Mouse (Mus musculus) lung, embryonic 16.5 days (tissue): ENCODE results near the gene Cplx2. TPM values are rescaled to one million over a fixed set of nuclear protein-coding genes. Genes with fewer than 3 reads are reported as not detected.

Source experiments
- ATAC-seq: fragments of 200-750 bp; cut with Nextera tagmentation; 2 replicates; pipeline ENCODE4 v1.8.0; 2017; ENCODE audit warnings: low read depth, mild to moderate bottlenecking, moderate library complexity
- H3K27ac ChIP-seq: fragments of 300-500 bp; sonication (generic); 2 replicates; pipeline ENCODE4 v1.5.1; 2014; ENCODE audit warnings: mild to moderate bottlenecking, control low read depth, low read length
- H3K27me3 ChIP-seq: fragments of 300-500 bp; sonication (generic); 2 replicates; pipeline ENCODE4 v1.6.1; 2014; ENCODE audit warnings: low read depth, low read length, mixed read lengths; ENCODE audit not compliant: control insufficient read depth, insufficient read depth
- H3K36me3 ChIP-seq: fragments of 300-500 bp; sonication (generic); 2 replicates; pipeline ENCODE4 v1.6.1; 2014; ENCODE audit warnings: low read length; ENCODE audit not compliant: control insufficient read depth, insufficient read depth
- H3K4me1 ChIP-seq: fragments of 300-500 bp; sonication (generic); replicated peaks from 2 replicates; pipeline ENCODE4 v1.6.1; 2014; ENCODE audit warnings: low read length, mixed read lengths; ENCODE audit not compliant: control insufficient read depth, insufficient read depth
- H3K4me2 ChIP-seq: fragments of 300-500 bp; sonication (generic); 2 replicates; pipeline ENCODE4 v1.6.1; 2014; ENCODE audit warnings: low read depth, low read length, control low read depth
- H3K4me3 ChIP-seq: fragments of 300-500 bp; sonication (generic); 2 replicates; pipeline ENCODE4 v1.5.1; 2014; ENCODE audit warnings: mild to moderate bottlenecking, low read length, control low read depth
- H3K9ac ChIP-seq: fragments of 300-500 bp; sonication (generic); 2 replicates; pipeline ENCODE4 v1.6.1; 2014; ENCODE audit warnings: low read length, control low read depth
- H3K9me3 ChIP-seq: fragments of 300-500 bp; sonication (generic); 2 replicates; pipeline ENCODE4 v1.6.1; 2016; ENCODE audit warnings: low read length; ENCODE audit not compliant: control insufficient read depth
- WGBS: fragments of 180-500 bp; shearing (Covaris S2); extraction: QIAGEN DNeasy Blood & Tissue Kit; methylation state at CpG from one replicate; pipeline ENCODE4 v1.1.7; 2014; 5-methylcytosine and 5-hydroxymethylcytosine counted together
- polyA plus RNA-seq: library from polyadenylated mRNA; unstranded; fragments of >200 nt; fragmentation: Nextera tagmentation; extraction: Ambion mirVana; gene quantifications from 2 replicates; pipeline ENCODE4 v1.2.1, GENCODE M21; 2015

The Cplx2 gene
- polyA plus RNA-seq, 1 experiment from 2014 or later: 5.3 TPM

GRCm38 (mm10) chr13:54412236-54412635, 41.1 kb downstream of the Cplx2 start:
- no peaks in the 10 kb centered on the region for H3K9me3 ChIP-seq
- H3K4me1 ChIP-seq: peaks cover 3% of the 10 kb centered on the region; the same call in 1 of the 2 replicates
- no peak overlapping the region for H3K4me2 ChIP-seq
- peak; percentile 43; the same call in 1 of the 2 replicates for ATAC-seq
- H3K4me3 ChIP-seq: no peak overlapping the region
- no peaks in the 10 kb centered on the region for H3K36me3 ChIP-seq
- H3K27ac ChIP-seq: no peak overlapping the region
- H3K27me3 ChIP-seq: no peaks in the 10 kb centered on the region
- H3K9ac ChIP-seq: no peak overlapping the region
- WGBS: 19% methylated on average over 7 of the region's 7 CpGs

DNA sequence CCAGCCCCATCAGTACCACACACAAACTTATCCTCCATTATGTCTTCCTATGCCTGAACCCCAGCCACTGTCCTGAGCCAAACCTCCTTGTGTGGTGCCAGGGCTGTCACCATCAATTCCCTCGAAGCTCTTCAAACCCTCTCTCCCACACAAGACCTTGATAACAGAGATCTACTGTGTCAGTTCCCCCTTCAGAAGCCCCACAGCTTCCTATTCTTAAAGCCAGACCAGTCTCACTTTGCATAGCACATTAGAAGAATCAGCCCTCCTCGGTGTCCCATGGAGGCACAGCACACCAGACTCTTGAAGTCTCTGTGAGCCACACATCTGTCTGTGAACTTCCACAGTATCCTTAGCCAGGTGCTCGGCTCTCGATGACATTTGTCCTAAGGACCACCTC, 41.6 kb downstream of the Cplx2 start:
- H3K4me2 ChIP-seq: no peak overlapping the region
- H3K27me3 ChIP-seq: no peaks in the 10 kb centered on the region
- H3K4me3 ChIP-seq: no peak overlapping the region
- no peaks in the 10 kb centered on the region for H3K36me3 ChIP-seq
- WGBS: 59% methylated on average over 4 of the region's 4 CpGs
- no peak overlapping the region for H3K27ac ChIP-seq
- ATAC-seq: 0 out of 2 replicates have a peak, but pooled peaks have one; percentile 2
- no peak overlapping the region for H3K9ac ChIP-seq
- H3K4me1 ChIP-seq: peaks cover 3% of the 10 kb centered on the region; the same call in 1 of the 2 replicates
- H3K9me3 ChIP-seq: no peaks in the 10 kb centered on the region

DNA sequence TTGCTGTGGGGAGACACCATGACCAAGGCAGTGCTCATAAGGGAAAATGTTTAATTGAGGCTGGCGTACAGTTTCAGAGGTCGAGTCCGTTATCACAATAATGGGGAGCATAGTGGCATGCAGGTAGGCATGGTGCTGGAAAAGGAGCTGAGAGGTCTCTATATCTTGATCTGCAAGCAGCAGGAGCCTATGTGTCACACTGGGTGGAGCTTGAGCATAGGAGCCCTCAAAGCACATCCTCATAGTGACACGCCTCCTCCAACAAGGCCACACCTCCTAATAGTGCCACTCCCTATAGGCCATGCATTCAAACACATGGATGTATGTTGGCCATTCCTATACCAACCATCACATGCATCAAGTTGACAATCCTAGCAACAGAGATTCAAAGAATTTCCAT, 43.9 kb downstream of the Cplx2 start:
- Histone ChIP-seq H3K36me3 (no peaks in the 10 kb centered on the region), H3K27me3 (no peaks in the 10 kb centered on the region), H3K4me1 (peaks cover 3% of the 10 kb centered on the region; the same call in 1 of the 2 replicates), H3K9me3 (no peaks in the 10 kb centered on the region), H3K4me2 (no peak overlapping the region), H3K4me3 (no peak overlapping the region), H3K9ac (no peak overlapping the region), H3K27ac (no peak overlapping the region)
- 88% methylated on average over 4 of the region's 4 CpGs for WGBS
- no peak for ATAC-seq

GRCm38 (mm10) chr13:54418781-54419327, 47.7 kb downstream of the Cplx2 start:
- Histone ChIP-seq H3K27me3 (no peaks in the 10 kb centered on the region), H3K4me2 (no peak overlapping the region), H3K9me3 (peaks cover 6% of the 10 kb centered on the region), H3K9ac (no peak overlapping the region), H3K27ac (no peak overlapping the region), H3K4me1 (no peaks in the 10 kb centered on the region), H3K36me3 (no peaks in the 10 kb centered on the region), H3K4me3 (no peak overlapping the region)
- 61% methylated on average over 10 of the region's 10 CpGs for WGBS
- ATAC-seq: no peak

GRCm38 (mm10) chr13:54420226-54420625, 49.1 kb downstream of the Cplx2 start:
- WGBS: 67% methylated on average over 12 of the region's 12 CpGs
- no peaks in the 10 kb centered on the region for H3K36me3 ChIP-seq

DNA sequence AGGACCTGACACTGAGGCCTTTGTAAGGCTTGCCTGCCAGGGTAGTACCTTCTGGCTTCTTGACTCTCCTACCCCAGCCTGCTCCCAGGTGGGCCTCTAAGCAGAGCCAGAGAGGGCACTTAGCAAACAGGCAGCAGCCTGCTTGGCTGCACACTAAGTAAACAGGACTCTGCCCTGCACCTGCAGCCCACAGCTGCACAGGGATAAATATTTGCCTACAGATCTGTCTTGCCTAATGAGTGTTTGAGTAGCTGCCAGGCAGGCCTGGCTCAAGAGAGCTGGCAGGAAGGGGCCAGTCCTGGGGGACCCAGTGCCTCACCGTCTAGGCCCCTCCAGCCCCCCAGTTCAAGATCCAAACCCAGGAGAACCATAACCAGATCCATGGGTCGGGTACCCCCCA, 54.1 kb downstream of the Cplx2 start:
- no peak overlapping the region for H3K4me3 ChIP-seq
- no peak overlapping the region for H3K4me2 ChIP-seq
- peak overlapping the region; percentile 88 for H3K27ac ChIP-seq
- peaks cover 16% of the 10 kb centered on the region for H3K4me1 ChIP-seq
- no peak overlapping the region for H3K9ac ChIP-seq
- ATAC-seq: peak; percentile 98
- no peaks in the 10 kb centered on the region for H3K36me3 ChIP-seq
- peaks cover 6% of the 10 kb centered on the region for H3K9me3 ChIP-seq
- 9% methylated on average over 2 of the region's 2 CpGs for WGBS
- H3K27me3 ChIP-seq: no peaks in the 10 kb centered on the region

More at GRCm38 (mm10) chr13:54420226-54420625, 49.1 kb downstream of the Cplx2 start:
- no peak for ATAC-seq
- no peak overlapping the region for H3K4me3 ChIP-seq
- no peak overlapping the region for H3K4me2 ChIP-seq
- H3K27me3 ChIP-seq: no peaks in the 10 kb centered on the region
- H3K27ac ChIP-seq: no peak overlapping the region
- H3K9me3 ChIP-seq: peaks cover 6% of the 10 kb centered on the region
- H3K9ac ChIP-seq: no peak overlapping the region
- H3K4me1 ChIP-seq: peaks cover 9% of the 10 kb centered on the region

GRCm38 (mm10) chr13:54426781-54427655, 55.9 kb downstream of the Cplx2 start:
- Histone ChIP-seq H3K4me1 (peaks cover 16% of the 10 kb centered on the region), H3K9me3 (peaks cover 6% of the 10 kb centered on the region), H3K27me3 (no peaks in the 10 kb centered on the region), H3K36me3 (no peaks in the 10 kb centered on the region), H3K4me3 (no peak overlapping the region), H3K4me2 (no peak overlapping the region), H3K27ac (no peak overlapping the region), H3K9ac (no peak overlapping the region)
- WGBS: 64% methylated on average over 10 of the region's 10 CpGs
- no peak for ATAC-seq

DNA sequence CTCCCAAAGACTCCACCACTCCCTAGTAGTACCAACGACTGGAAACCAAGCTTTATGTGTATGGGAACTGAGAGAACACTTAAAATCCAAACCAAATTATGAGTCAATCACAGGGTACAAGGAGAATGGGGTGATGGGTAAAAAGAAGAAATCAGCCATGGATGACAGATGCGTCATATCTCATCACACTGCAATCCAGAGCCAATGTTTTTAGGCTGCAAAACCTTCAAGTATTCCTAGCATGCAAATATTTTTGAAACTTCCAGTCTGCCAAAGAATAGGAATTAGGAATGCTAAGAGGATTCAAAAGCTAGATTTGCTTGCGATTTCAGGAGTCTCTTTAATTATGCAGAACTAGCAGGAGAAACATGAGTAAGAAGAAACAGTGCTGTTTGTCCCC, 57.6 kb downstream of the Cplx2 start:
- Histone ChIP-seq H3K27me3 (no peaks in the 10 kb centered on the region), H3K4me2 (no peak overlapping the region), H3K36me3 (no peaks in the 10 kb centered on the region), H3K27ac (no peak overlapping the region), H3K4me3 (no peak overlapping the region), H3K9ac (no peak overlapping the region), H3K9me3 (peaks cover under 1% of the 10 kb centered on the region), H3K4me1 (peaks cover 16% of the 10 kb centered on the region)
- 63% methylated on average over 3 of the region's 3 CpGs for WGBS
- no peak for ATAC-seq

GRCm38 (mm10) chr13:54430051-54430450, 58.9 kb downstream of the Cplx2 start:
- H3K4me3 ChIP-seq: no peak overlapping the region
- no peak overlapping the region for H3K9ac ChIP-seq
- no peak for ATAC-seq
- 27% methylated on average over 2 of the region's 2 CpGs for WGBS
- H3K27ac ChIP-seq: no peak overlapping the region
- no peaks in the 10 kb centered on the region for H3K36me3 ChIP-seq
- no peaks in the 10 kb centered on the region for H3K9me3 ChIP-seq
- H3K27me3 ChIP-seq: no peaks in the 10 kb centered on the region
- H3K4me1 ChIP-seq: peaks cover 7% of the 10 kb centered on the region; the same call in 1 of the 2 replicates
- no peak overlapping the region for H3K4me2 ChIP-seq
